Mouse (Mus musculus) spleen, adult 2 months (tissue): ENCODE data around the gene 9130213A22Rik. TPM values are rescaled to one million over a fixed set of nuclear protein-coding genes. Genes with fewer than 3 reads are reported as not detected.
A peak's percentile ranks its signal among the peaks of the same experiment; 100 is the strongest.

ENCODE experiments used
- DNase-seq, 2 experiments: peaks; one replicate each; pipeline versions ENCODE4 v3.0.0 to v3.0.0-alpha.2; 2012 to 2021; ENCODE audit warnings: low spot score in 2 of 2, low read depth in 1 of 2
- H3K27ac ChIP-seq: fragments of 200-500 bp; 2 replicates; pipeline ENCODE4 v1.5.1; 2012; ENCODE audit warnings: low read length, inconsistent platforms; ENCODE audit not compliant: insufficient read depth
- H3K27me3 ChIP-seq: fragments of 200-500 bp; 2 replicates; pipeline ENCODE4 v1.6.1; 2012; ENCODE audit warnings: mild to moderate bottlenecking, moderate library complexity, low read length, inconsistent platforms; ENCODE audit not compliant: control insufficient read depth, insufficient read depth
- H3K36me3 ChIP-seq: fragments of 200-500 bp; 2 replicates; pipeline ENCODE4 v1.6.1; 2012; ENCODE audit warnings: mild to moderate bottlenecking, low read length, inconsistent platforms; ENCODE audit not compliant: control insufficient read depth, insufficient read depth
- H3K4me1 ChIP-seq: fragments of 200-500 bp; 2 replicates; pipeline ENCODE4 v1.6.1; 2011; ENCODE audit warnings: inconsistent platforms; ENCODE audit not compliant: control insufficient read depth, insufficient read depth, insufficient read length
- H3K4me3 ChIP-seq: fragments of 200-500 bp; 2 replicates; pipeline ENCODE4 v1.5.1; 2011; ENCODE audit warnings: mild to moderate bottlenecking, inconsistent platforms; ENCODE audit not compliant: insufficient read depth, insufficient read length; ENCODE audit errors: extremely low read depth
- CTCF ChIP-seq: fragments of 200-500 bp; IDR thresholded peaks from 2 replicates; pipeline ENCODE4 v1.5.1; 2011; ENCODE audit warnings: mild to moderate bottlenecking, inconsistent platforms; ENCODE audit not compliant: insufficient read depth, insufficient read length, insufficient replicate concordance; ENCODE audit errors: extremely low read depth
- POLR2A ChIP-seq: fragments of 200-500 bp; IDR thresholded peaks from 2 replicates; pipeline ENCODE4 v1.6.1; 2011; ENCODE audit warnings: low read depth, low read length, inconsistent platforms
- WGBS: fragments of 180-500 bp; shearing (Covaris S2); methylation state at CpG from one replicate; pipeline ENCODE4 v1.1.7; 2018; 5-methylcytosine and 5-hydroxymethylcytosine counted together
- polyA plus RNA-seq: library from polyadenylated mRNA; depleted of rRNA; stranded (reverse); fragments of >200 nt; gene quantifications from 2 replicates; pipeline ENCODE4 v1.2.3, GENCODE M21; 2012

The 9130213A22Rik gene
- polyA plus RNA-seq, 1 experiment: 0.40 TPM

GRCm38 (mm10) chr11:69123693-69124497, 1.5 kb upstream of the 9130213A22Rik start:
- peak; percentile 62 to 77 for DNase-seq
- Histone ChIP-seq H3K27ac (peak overlapping the region; percentile 65), H3K4me3 (peak overlapping the region; percentile 61), H3K36me3 (no peaks in the 10 kb centered on the region), H3K4me1 (peaks cover 5% of the 10 kb centered on the region; the same call in 1 of the 2 replicates), H3K27me3 (0 out of 2 replicates have a peak, but pooled peaks cover 5% of the 10 kb centered on the region)
- no peak for TF ChIP-seq CTCF
- no peak for TF ChIP-seq POLR2A
- WGBS: under 1% methylated on average over 31 of the region's 31 CpGs

GRCm38 (mm10) chr11:69123056-69123692, 785 bp upstream of the 9130213A22Rik start:
- Histone ChIP-seq H3K27ac (peak overlapping the region; percentile 65), H3K4me1 (peaks cover 5% of the 10 kb centered on the region; the same call in 1 of the 2 replicates), H3K27me3 (0 out of 2 replicates have a peak, but pooled peaks cover 5% of the 10 kb centered on the region), H3K36me3 (no peaks in the 10 kb centered on the region), H3K4me3 (peak overlapping the region; percentile 61)
- under 1% methylated on average over 29 of the region's 29 CpGs for WGBS
- DNase-seq: peak; percentile 67 to 79
- TF ChIP-seq CTCF: peak; percentile 15; the same call in 1 of the 2 replicates
- no peak for TF ChIP-seq POLR2A

DNA sequence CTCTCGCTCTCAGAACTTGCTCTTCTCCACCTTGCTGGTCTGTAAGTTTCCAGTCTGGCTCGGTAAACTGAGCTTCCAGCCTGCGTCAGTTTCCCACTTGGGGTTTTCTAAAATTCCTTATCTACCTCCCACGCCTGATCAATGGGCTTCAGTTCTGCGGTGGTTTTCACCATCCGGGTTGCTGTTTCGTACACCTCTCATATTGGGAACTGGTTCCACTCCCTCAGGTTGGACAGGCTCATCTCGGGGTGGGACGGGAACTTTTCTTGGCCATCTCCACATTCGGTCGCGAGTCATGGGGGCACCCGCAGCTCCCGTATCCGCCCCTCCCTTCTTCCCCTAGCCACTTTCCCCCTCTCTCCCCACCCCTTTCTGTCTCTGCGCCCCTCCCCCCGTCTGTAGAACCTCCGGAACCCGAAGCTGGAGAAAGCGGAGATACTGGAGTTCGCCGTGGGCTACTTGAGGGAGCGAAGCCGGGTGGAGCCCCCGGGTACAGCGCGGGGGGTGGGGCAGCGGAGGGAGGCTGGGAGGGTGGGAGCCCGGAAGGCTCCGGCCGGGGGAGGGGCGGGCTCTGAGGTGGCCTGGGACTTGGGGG, 551 bp downstream of the 9130213A22Rik start:
- Histone ChIP-seq H3K36me3 (no peaks in the 10 kb centered on the region), H3K27ac (no peak overlapping the region), H3K4me1 (peaks cover 5% of the 10 kb centered on the region; the same call in 1 of the 2 replicates), H3K4me3 (peak overlapping the region; percentile 61), H3K27me3 (0 out of 2 replicates have a peak, but pooled peaks cover 5% of the 10 kb centered on the region)
- DNase-seq: no peak
- no peak for TF ChIP-seq CTCF
- TF ChIP-seq POLR2A: no peak
- WGBS: under 1% methylated on average over 31 of the region's 32 CpGs

DNA sequence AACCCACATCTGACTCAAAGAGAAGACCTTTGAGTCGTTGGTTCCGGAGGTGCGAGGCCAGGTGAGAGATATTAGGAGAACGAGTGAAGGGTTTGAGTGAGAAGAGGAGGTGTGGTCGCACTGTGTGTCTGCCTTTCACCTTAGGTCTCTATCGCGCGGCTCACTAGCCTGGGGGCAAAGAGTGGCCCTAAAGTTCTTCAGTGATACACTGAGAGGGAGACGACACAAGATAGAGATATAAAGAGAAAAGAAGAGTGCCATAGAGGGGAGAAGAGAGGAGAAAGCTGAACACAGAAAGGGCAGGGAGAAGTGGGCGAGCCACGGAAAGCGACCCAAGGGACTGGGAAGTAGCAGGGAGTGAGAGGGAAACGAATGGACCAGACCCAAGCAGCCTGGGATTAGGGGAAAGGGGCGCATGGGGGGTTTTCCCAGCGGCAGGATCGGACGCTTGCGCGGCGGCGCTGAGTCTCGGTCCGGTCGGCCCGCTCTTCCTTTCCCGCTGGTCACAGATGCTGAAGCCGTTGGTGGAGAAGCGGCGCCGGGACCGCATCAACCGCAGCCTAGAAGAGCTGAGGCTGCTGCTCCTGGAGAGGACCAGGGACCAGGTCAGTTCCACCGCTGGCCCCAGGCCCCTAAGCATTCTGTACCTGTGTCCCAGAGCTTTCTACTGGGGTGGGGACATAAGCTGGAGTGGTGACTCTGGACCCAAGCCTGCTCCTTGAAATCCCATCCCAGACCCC, 1.2 kb downstream of the 9130213A22Rik start:
- H3K36me3 ChIP-seq: no peaks in the 10 kb centered on the region
- TF ChIP-seq CTCF (no peak), POLR2A (no peak)
- 0 out of 2 replicates have a peak, but pooled peaks cover 5% of the 10 kb centered on the region for H3K27me3 ChIP-seq
- peaks cover 2% of the 10 kb centered on the region; the same call in 1 of the 2 replicates for H3K4me1 ChIP-seq
- H3K4me3 ChIP-seq: peak overlapping the region; percentile 61
- H3K27ac ChIP-seq: no peak overlapping the region
- DNase-seq: no peak
- 2% methylated on average over 33 of the region's 33 CpGs for WGBS

DNA sequence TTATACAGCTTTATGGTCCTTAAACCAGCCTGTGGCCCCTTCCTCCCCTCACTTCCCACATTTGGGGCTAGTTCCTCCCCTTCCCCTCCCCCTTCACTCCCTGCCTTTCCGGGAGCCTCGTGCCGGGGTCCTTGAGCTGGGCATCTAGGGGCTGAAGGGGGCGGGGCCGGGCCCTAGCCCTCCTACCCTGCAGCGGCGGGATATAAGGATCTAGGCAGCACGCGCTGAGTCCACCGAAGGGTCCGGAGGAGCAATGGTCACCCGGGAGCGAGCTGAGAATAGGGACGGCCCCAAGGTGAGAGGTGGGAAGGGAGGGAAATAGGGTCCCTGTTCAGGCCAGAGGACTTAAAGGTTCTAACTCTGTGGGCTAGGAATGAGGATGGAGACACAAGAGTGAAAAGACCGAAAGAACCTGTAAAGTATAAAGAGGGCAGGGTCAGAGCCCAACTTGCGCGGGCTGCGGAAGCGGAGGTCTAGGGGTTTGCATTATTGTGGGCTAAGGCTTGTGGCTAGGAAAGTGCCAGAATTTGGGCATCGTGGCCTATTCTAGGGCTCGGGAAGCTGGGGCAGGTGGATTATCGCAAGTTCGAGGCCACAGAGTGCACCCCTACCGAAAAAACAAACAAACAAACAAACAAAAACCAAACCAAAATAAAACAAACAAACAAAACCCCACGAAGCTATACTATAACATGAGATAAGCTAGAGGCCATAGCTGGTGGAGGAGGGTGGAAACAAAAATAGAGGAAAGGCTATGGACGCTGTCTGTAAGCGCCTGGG, 2.0 kb downstream of the 9130213A22Rik start, which contains the start of gene Hes7:
Hes7 (plus strand) TSS at position 184 of the 780 bp plus-strand sequence.
- TF ChIP-seq CTCF (no peak), POLR2A (no peak)
- 4% methylated on average over 27 of the region's 27 CpGs for WGBS
- H3K4me3 ChIP-seq: peak within 1 kb of the TSS; percentile 61
- no peak within 1 kb of the TSS for H3K27ac ChIP-seq
- H3K27me3 ChIP-seq: 0 out of 2 replicates have a peak, but pooled peaks cover 5% of the 10 kb centered on the region
- no peaks in the 10 kb centered on the region for H3K36me3 ChIP-seq
- DNase-seq: no peak
- no peaks in the 10 kb centered on the region; the same call in 1 of the 2 replicates for H3K4me1 ChIP-seq
